Mouse (Mus musculus) ES-E14 (cell line): Measurements from ENCODE around the gene Daam1.

Experiments
- CHD2 ChIP-seq: IDR thresholded peaks from 2 replicates; pipeline ENCODE4 v1.6.1; 2014; ENCODE audit warnings: mild to moderate bottlenecking, low read depth, low read length, inconsistent platforms
- HCFC1 ChIP-seq: IDR thresholded peaks from 2 replicates; pipeline ENCODE4 v1.6.1; 2012; ENCODE audit warnings: low read length, inconsistent platforms, borderline replicate concordance; ENCODE audit not compliant: insufficient read depth
- ZNF384 ChIP-seq: IDR thresholded peaks from 2 replicates; pipeline ENCODE4 v1.6.1; 2012; ENCODE audit warnings: low read depth, low read length, inconsistent platforms

GRCm38 (mm10) chr12:71906582-71907267 lies 75.8 kb downstream of the Daam1 start:
- TF ChIP-seq CHD2 (no peak), ZNF384 (no peak), HCFC1 (no peak)
